Mouse (Mus musculus) intestine, embryonic 14.5 days (tissue): ENCODE results near the gene Osbpl5. TPM values are rescaled to one million over a fixed set of nuclear protein-coding genes. Genes with fewer than 3 reads are reported as not detected.

Experiments used
- ATAC-seq: fragments of 200-750 bp; cut with Nextera tagmentation; replicated peaks from 2 replicates; pipeline ENCODE4 v1.8.0; 2017; ENCODE audit warnings: low read depth, moderate number of reproducible peaks, moderate TSS enrichment, moderate library complexity; ENCODE audit not compliant: low FRiP score, low TSS enrichment
- DNase-seq: peaks from one replicate; pipeline ENCODE4 v3.0.0-alpha.2; 2018; ENCODE audit warnings: low spot score
- H3K27ac ChIP-seq: fragments of 300-500 bp; sonication (generic); 2 replicates; pipeline ENCODE4 v1.5.1; 2014; ENCODE audit warnings: low read depth, mild to moderate bottlenecking, control low read depth
- H3K27me3 ChIP-seq: fragments of 300-500 bp; sonication (generic); replicated peaks from 2 replicates; pipeline ENCODE4 v1.6.1; 2014; ENCODE audit warnings: low read length, control low read depth; ENCODE audit not compliant: control insufficient read depth, insufficient read depth
- H3K36me3 ChIP-seq: fragments of 300-500 bp; sonication (generic); 2 replicates; pipeline ENCODE4 v1.6.1; 2014; ENCODE audit warnings: low read length, control low read depth; ENCODE audit not compliant: control insufficient read depth, insufficient read depth
- H3K4me1 ChIP-seq: fragments of 300-500 bp; sonication (generic); replicated peaks from 2 replicates; pipeline ENCODE4 v1.6.1; 2014; ENCODE audit warnings: low read length, control low read depth, mixed read lengths; ENCODE audit not compliant: control insufficient read depth, insufficient read depth
- H3K4me2 ChIP-seq: fragments of 300-500 bp; sonication (generic); 2 replicates; pipeline ENCODE4 v1.6.1; 2014; ENCODE audit warnings: low read length
- H3K4me3 ChIP-seq: fragments of 300-500 bp; sonication (generic); 2 replicates; pipeline ENCODE4 v1.5.1; 2014; ENCODE audit warnings: low read depth, low read length, control low read depth, mixed read lengths
- H3K9ac ChIP-seq: fragments of 300-500 bp; sonication (generic); 2 replicates; pipeline ENCODE4 v1.6.1; 2014; ENCODE audit warnings: mild to moderate bottlenecking, low read length
- H3K9me3 ChIP-seq: fragments of 300-500 bp; sonication (generic); 2 replicates; pipeline ENCODE4 v1.6.1; 2016; ENCODE audit warnings: low read length, control low read depth; ENCODE audit not compliant: control insufficient read depth
- WGBS: fragments of 180-500 bp; shearing (Covaris S2); extraction: QIAGEN DNeasy Blood & Tissue Kit; methylation state at CpG from one replicate; pipeline ENCODE4 v1.1.7; 2014; 5-methylcytosine and 5-hydroxymethylcytosine counted together
- polyA plus RNA-seq: library from polyadenylated mRNA; unstranded; fragments of >200 nt; fragmentation: Nextera tagmentation; extraction: Ambion mirVana; gene quantifications from 2 replicates; pipeline ENCODE4 v1.2.1, GENCODE M21; 2014

Gene Osbpl5
- polyA plus RNA-seq, 1 experiment from 2014 or later = 34.9 TPM

GRCm38 (mm10) chr7:143763794-143764193, 7.0 kb upstream of the Osbpl5 start:
- WGBS = 15% methylated on average over 3 of the region's 3 CpGs
- ATAC-seq (0 out of 2 replicates have a peak, but pooled peaks have one; percentile 63), DNase-seq (peak; percentile 70)
- H3K9ac ChIP-seq = no peak overlapping the region
- peaks cover 8% of the 10 kb centered on the region; the same call in 1 of the 2 replicates for H3K27me3 ChIP-seq
- H3K27ac ChIP-seq = no peak overlapping the region
- H3K4me3 ChIP-seq = no peak overlapping the region
- no peak overlapping the region for H3K4me2 ChIP-seq
- H3K4me1 ChIP-seq = no peaks in the 10 kb centered on the region
- no peaks in the 10 kb centered on the region for H3K36me3 ChIP-seq
- H3K9me3 ChIP-seq = no peaks in the 10 kb centered on the region

- no peak overlapping the region for H3K9ac ChIP-seq
- no peaks in the 10 kb centered on the region for H3K9me3 ChIP-seq
- H3K4me1 ChIP-seq = 0 out of 2 replicates have a peak, but pooled peaks cover 3% of the 10 kb centered on the region
- DNase-seq (no peak), ATAC-seq (no peak)
- no peak overlapping the region for H3K27ac ChIP-seq
- WGBS = 62% methylated on average over 3 of the region's 3 CpGs
- no peak overlapping the region for H3K4me3 ChIP-seq
- no peak overlapping the region for H3K4me2 ChIP-seq
- peaks cover 12% of the 10 kb centered on the region; the same call in 1 of the 2 replicates for H3K27me3 ChIP-seq
- H3K36me3 ChIP-seq = no peaks in the 10 kb centered on the region
These were observed 2.2 kb upstream of the Osbpl5 start for GRCm38 (mm10) chr7:143758956-143759355.

GRCm38 (mm10) chr7:143757696-143758095, 911 bp upstream of the Osbpl5 start:
- Histone ChIP-seq H3K36me3 (no peaks in the 10 kb centered on the region), H3K27me3 (peaks cover 12% of the 10 kb centered on the region; the same call in 1 of the 2 replicates), H3K27ac (no peak overlapping the region), H3K9ac (no peak overlapping the region), H3K4me3 (no peak overlapping the region), H3K4me2 (no peak overlapping the region; the same call in 1 of the 2 replicates), H3K4me1 (0 out of 2 replicates have a peak, but pooled peaks cover 3% of the 10 kb centered on the region), H3K9me3 (no peaks in the 10 kb centered on the region)
- DNase-seq (no peak), ATAC-seq (no peak)
- WGBS = 67% methylated on average over 3 of the region's 3 CpGs

GRCm38 (mm10) chr7:143757027-143757390, 224 bp upstream of the Osbpl5 start:
- 0 out of 2 replicates have a peak, but pooled peaks cover 3% of the 10 kb centered on the region for H3K4me1 ChIP-seq
- ATAC-seq (peak; percentile 90), DNase-seq (peak; percentile 79)
- peak overlapping the region; percentile 38 for H3K4me3 ChIP-seq
- H3K36me3 ChIP-seq = no peaks in the 10 kb centered on the region
- no peaks in the 10 kb centered on the region for H3K9me3 ChIP-seq
- H3K4me2 ChIP-seq = peak overlapping the region; percentile 85
- no peak overlapping the region; the same call in 1 of the 2 replicates for H3K9ac ChIP-seq
- H3K27ac ChIP-seq = no peak overlapping the region
- 1% methylated on average over 15 of the region's 15 CpGs for WGBS
- peaks cover 12% of the 10 kb centered on the region; the same call in 1 of the 2 replicates for H3K27me3 ChIP-seq

- Histone ChIP-seq H3K4me1 (0 out of 2 replicates have a peak, but pooled peaks cover 3% of the 10 kb centered on the region), H3K4me3 (no peak overlapping the region), H3K27ac (no peak overlapping the region), H3K9me3 (no peaks in the 10 kb centered on the region), H3K9ac (no peak overlapping the region), H3K27me3 (peaks cover 12% of the 10 kb centered on the region; the same call in 1 of the 2 replicates), H3K4me2 (no peak overlapping the region), H3K36me3 (no peaks in the 10 kb centered on the region)
- ATAC-seq (no peak), DNase-seq (no peak)
- WGBS = 77% methylated on average over 9 of the region's 9 CpGs
These were observed 1.2 kb downstream of the Osbpl5 start for GRCm38 (mm10) chr7:143755357-143756124.

GRCm38 (mm10) chr7:143753990-143754715, 2.6 kb downstream of the Osbpl5 start:
- 43% methylated on average over 5 of the region's 5 CpGs for WGBS
- no peak for ATAC-seq
- Histone ChIP-seq H3K4me1 (0 out of 2 replicates have a peak, but pooled peaks cover 3% of the 10 kb centered on the region), H3K27ac (no peak overlapping the region), H3K27me3 (peaks cover 12% of the 10 kb centered on the region; the same call in 1 of the 2 replicates), H3K4me3 (no peak overlapping the region), H3K9ac (no peak overlapping the region), H3K36me3 (no peaks in the 10 kb centered on the region), H3K9me3 (no peaks in the 10 kb centered on the region), H3K4me2 (no peak overlapping the region)
- peak; percentile 79 for DNase-seq

GRCm38 (mm10) chr7:143752606-143753005, 4.2 kb downstream of the Osbpl5 start:
- Histone ChIP-seq H3K4me3 (no peak overlapping the region), H3K36me3 (no peaks in the 10 kb centered on the region), H3K9ac (no peak overlapping the region), H3K27me3 (peaks cover 12% of the 10 kb centered on the region; the same call in 1 of the 2 replicates), H3K4me2 (no peak overlapping the region), H3K27ac (no peak overlapping the region), H3K4me1 (0 out of 2 replicates have a peak, but pooled peaks cover 3% of the 10 kb centered on the region), H3K9me3 (no peaks in the 10 kb centered on the region)
- DNase-seq (no peak), ATAC-seq (no peak)
- 81% methylated on average over 3 of the region's 3 CpGs for WGBS

- ATAC-seq = no peak
- DNase-seq = peak; percentile 42
- no peak overlapping the region for H3K4me3 ChIP-seq
- H3K4me1 ChIP-seq = 0 out of 2 replicates have a peak, but pooled peaks cover 3% of the 10 kb centered on the region
- no peaks in the 10 kb centered on the region for H3K9me3 ChIP-seq
- 56% methylated on average over 4 of the region's 4 CpGs for WGBS
- no peaks in the 10 kb centered on the region for H3K36me3 ChIP-seq
- H3K27me3 ChIP-seq = peaks cover 12% of the 10 kb centered on the region; the same call in 1 of the 2 replicates
- no peak overlapping the region for H3K9ac ChIP-seq
- H3K27ac ChIP-seq = no peak overlapping the region
- no peak overlapping the region for H3K4me2 ChIP-seq
These were observed 4.7 kb downstream of the Osbpl5 start for GRCm38 (mm10) chr7:143752056-143752455.
